Mouse (Mus musculus): ENCODE data around the gene Ypel2.

Ypel2 gene

DNA sequence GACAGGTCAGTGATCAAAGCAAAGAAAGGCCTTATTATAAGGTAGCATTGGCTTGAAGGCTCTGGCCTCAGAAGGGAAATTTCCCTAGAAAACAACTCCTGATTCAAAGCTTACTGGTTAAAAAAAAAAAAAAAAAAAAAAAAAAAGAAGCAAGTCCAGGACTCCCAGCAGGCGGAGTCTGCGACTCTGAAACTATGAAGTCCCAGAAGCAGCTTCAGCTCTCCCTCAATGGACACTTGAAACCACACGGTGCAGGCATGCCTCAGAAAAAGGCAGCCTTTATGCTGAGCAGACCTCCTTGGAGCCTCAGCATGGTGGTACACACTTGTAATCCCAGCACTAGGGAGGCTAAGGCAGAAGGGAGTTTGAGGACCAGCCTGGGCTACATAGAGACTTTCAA, 97.9 kb downstream of the Ypel2 start:
- no peak for DNase-seq (ENCODE audit: low spot score)

DNA sequence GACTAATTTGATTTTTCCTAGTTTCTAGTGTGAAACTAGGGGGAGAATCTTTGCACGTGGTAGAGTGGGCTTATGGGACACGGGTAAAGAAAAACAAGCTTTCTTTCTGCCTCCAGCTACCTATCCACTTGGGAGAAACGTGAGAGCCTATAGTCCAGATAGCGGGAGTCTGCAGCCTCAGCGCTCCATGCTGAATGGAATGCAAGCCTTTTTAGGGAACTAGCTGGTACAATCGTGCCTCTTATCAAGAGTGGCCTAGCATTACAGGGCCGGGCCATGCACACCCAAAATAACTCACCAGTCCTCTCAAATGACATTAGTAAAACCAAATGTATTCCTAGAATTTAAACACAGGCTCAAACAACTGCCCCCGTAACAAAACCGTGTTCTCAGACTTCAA, 98.4 kb downstream of the Ypel2 start:
- DNase-seq (ENCODE audit: low spot score): no peak

GRCm38 (mm10) chr11:86894171-86894577, 99.3 kb downstream of the Ypel2 start:
- peak; percentile 90 for DNase-seq (ENCODE audit: low spot score)

DNA sequence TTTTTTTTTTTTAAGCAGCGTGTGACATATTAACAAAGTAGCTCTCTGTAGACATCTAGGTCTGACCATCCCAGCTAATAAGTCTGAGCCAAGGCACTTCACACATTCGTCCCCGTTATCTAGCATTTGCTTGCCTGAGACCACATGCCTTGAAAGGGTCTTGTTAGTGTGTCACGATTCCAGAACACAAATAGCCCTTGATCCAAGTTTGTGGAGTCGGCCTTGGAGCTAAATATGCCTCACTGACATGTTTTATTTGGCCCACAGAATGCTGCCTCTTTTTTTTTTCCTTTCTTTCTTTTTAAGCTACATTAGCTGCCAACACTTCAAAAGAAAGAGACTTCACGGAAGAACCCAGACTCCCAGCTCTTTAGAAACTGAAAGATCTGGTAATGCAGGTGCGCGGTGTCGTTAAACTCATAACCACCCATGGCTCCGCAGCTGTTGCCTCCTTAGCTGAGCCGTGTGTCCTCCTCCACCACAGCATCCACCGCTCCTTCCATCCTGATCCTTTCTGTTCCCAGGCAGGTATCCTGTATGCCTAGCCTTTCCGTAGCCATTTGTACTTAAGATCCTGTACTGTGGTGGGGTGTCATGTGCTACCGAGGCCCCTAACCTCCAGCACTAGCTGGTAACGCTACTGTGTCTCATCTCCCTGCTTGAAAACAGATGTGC, 100.4 kb downstream of the Ypel2 start:
- DNase-seq (ENCODE audit: low spot score): no peak

Measured in testis, postnatal 10 days (tissue).